Mouse (Mus musculus): ENCODE measurements at regions not wholly inside any gene's neighbourhood (a gene's known extent, or its start where the extent isn't known, plus 50 kb on each side); places are given as distances from the start of the nearest gene placed in this dataset.
"Not testable (repeated sequence)": the region's sequence is repeated elsewhere in the genome, so short reads cannot be mapped to it uniquely, and the experiment has no call there.

DNA sequence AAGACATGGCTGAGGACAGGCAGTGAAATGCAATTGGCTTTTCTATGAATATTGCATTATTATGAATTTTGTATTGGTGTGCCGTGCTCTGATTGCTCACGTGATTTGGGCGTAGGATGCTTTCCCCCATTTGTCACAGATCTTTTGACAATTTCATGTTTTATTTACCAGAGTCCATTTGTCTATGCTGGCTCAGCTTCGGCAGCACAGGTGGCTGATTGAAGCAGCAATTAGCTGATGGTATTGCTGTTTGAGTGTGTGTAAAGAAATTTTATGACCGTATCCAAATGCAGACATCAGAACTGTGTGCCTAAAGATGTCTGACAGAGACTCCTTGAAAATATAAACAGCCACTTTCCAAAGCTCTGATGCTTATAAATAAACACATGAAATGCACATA is 498.5 kb upstream of the Akr1e1 start:
- WGBS: 91% methylated on average over 5 of the region's 5 CpGs
- no peaks in the 10 kb centered on the region for H3K27me3 ChIP-seq (ENCODE audit: poor library complexity, severe bottlenecking)
- DNase-seq (ENCODE audit: extremely low spot score, low spot score): no peak
- H3K4me3 ChIP-seq: no peak overlapping the region
- no peaks in the 10 kb centered on the region for H3K4me1 ChIP-seq
- no peak overlapping the region for H3K27ac ChIP-seq
- no peaks in the 10 kb centered on the region for H3K36me3 ChIP-seq (replicated peaks)
- no peaks in the 10 kb centered on the region for H3K9me3 ChIP-seq

DNA sequence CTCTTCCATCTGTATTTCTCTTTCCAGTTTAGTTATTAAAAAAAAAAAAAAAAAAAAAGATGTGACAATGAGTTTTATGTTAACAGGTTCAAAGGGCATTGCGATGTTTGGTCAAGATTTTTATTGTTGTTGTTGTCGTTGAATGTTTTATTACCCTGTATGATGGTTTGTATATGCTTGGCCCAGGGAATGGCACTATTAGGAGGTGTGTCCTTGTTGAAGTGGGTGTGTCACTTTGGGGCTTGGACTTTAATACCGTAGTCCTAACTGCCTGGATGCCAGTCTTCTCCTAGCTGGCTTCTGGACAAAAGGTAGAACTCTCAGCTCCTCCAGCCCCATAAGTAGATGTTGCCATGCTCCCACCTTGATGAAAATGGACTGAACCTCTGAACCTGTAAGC is 545.9 kb upstream of the Akr1e1 start:
- Histone ChIP-seq H3K36me3 (replicated peaks) (no peaks in the 10 kb centered on the region), H3K27me3 (ENCODE audit: poor library complexity, severe bottlenecking) (peaks cover 7% of the 10 kb centered on the region; the same call in 1 of the 2 replicates), H3K9me3 (no peaks in the 10 kb centered on the region), H3K4me1 (peaks cover 3% of the 10 kb centered on the region), H3K27ac (no peak overlapping the region), H3K4me3 (no peak overlapping the region)
- 92% methylated on average over 3 of the region's 3 CpGs for WGBS
- DNase-seq (ENCODE audit: extremely low spot score, low spot score): no peak

DNA sequence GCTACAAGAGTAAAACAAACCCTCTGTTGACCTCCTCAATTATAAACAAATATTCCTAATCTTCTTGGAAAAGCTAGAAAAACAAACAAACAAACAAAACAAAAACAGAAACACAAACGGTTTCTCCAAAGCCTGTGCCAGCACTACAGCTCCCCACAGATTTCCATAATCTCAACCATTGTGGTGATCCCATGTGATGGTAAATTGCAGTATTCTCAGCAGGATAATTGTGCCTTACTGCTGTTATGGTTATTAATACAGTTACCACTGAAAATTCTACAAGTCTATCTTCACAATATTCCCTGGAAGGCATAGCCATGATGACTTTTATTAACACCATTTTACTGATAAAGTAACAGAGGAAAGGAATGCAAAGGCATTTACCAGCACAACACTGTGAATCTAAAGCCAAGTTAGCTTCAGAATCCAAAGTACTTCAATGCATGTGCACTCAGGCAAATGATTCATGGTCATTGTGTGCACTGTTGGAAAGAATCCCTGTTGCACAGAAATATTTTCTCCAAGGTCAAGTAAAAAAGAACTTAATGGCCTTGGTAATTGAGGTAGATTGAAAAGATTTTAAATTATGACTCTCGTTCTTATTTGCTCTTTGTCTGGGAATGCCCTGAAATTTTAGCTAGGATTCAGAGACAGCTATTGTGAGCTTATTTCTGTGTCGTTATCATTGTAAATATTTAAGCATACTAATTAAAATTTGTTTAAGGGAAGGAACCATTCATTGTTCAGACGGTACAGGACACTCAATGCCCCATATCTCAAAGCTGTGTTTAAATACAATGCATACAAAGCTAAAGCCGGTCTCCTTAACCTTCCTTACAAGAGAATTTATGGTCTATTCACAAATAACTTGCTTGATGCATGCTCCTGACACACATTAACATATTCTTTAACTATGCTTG is 551.1 kb upstream of the Akr1e1 start:
- 41% methylated on average over 5 of the region's 5 CpGs for WGBS
- no peak overlapping the region for H3K4me3 ChIP-seq
- H3K27me3 ChIP-seq (ENCODE audit: poor library complexity, severe bottlenecking): peaks cover 7% of the 10 kb centered on the region; the same call in 1 of the 2 replicates
- no peaks in the 10 kb centered on the region for H3K9me3 ChIP-seq
- H3K36me3 ChIP-seq (replicated peaks): no peaks in the 10 kb centered on the region
- H3K27ac ChIP-seq: no peak overlapping the region
- H3K4me1 ChIP-seq: peaks cover 10% of the 10 kb centered on the region
- no peak for DNase-seq (ENCODE audit: extremely low spot score, low spot score)

DNA sequence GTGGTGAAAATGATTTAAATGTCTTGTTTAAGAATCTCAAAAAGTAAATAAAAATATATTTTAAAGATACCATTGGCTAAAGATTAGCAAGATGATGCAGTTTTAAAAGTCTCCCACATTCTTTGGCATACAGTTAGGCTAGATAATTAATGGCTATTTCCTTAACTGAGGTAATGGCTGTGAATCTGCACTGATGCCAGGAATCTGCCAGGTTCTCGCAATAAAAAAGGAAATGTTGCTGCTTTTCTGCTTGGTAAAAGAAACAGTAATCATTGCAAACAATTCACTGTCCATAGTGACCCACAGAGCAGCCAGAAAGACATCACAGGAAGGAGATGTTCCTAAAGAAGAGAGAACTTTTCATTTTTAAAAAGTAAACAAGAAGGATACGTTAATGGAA is 557.7 kb upstream of the Akr1e1 start:
- Histone ChIP-seq H3K4me3 (no peak overlapping the region), H3K9me3 (no peaks in the 10 kb centered on the region)
- WGBS: 90% methylated on average over 2 of the region's 2 CpGs

DNA sequence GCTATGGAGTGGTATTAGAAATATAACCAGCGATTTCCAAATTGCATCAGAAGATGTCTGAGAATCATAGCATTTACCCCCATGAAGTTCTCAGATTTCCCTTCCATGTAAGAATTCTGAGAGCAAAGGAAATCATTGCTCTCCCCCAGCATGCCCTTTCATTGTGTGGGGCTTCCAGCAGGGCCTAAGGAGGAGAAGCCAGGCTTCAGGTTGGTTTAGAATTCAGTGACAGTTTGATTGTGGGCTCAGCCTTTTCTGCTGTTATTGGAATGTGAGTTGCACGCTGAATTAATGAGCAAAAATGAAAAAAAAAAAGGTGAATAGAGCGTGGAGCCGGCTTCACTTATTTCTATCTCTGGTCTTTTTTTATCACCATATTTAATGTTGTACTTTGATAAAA is 570.0 kb upstream of the Akr1e1 start:
- H3K4me3 ChIP-seq: no peak overlapping the region
- H3K27ac ChIP-seq: no peak overlapping the region
- WGBS: 83% methylated on average over 4 of the region's 4 CpGs
- H3K36me3 ChIP-seq (replicated peaks): no peaks in the 10 kb centered on the region
- H3K4me1 ChIP-seq: no peaks in the 10 kb centered on the region
- DNase-seq (ENCODE audit: extremely low spot score, low spot score): no peak
- no peaks in the 10 kb centered on the region for H3K27me3 ChIP-seq (ENCODE audit: poor library complexity, severe bottlenecking)
- H3K9me3 ChIP-seq: no peaks in the 10 kb centered on the region; the same call in 1 of the 2 replicates

More for the DNA sequence above, 557.7 kb upstream of the Akr1e1 start:
- H3K27ac ChIP-seq: no peak overlapping the region
- H3K27me3 ChIP-seq (ENCODE audit: poor library complexity, severe bottlenecking): no peaks in the 10 kb centered on the region
- no peaks in the 10 kb centered on the region for H3K36me3 ChIP-seq (replicated peaks)
- no peaks in the 10 kb centered on the region for H3K4me1 ChIP-seq
- no peak for DNase-seq (ENCODE audit: extremely low spot score, low spot score)

DNA sequence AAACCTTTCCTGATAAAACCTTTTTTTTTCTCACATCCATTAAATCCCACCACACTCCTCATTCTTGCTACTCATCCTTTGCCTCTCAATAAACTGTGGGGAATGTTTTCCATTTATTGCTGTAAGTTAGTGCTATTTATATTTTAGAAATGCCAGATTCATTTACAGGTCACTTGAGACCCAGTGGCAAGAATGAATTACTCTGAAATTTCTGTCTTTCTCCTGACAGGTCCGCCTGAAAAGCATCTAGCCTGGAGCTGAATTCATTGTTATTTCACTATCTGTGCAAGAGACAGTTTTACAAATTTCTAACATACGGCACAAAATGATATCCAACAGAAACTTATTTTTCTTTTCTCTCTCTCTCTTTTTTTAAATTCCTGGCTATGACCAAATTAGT is 570.6 kb upstream of the Akr1e1 start:
- Histone ChIP-seq H3K36me3 (replicated peaks) (no peaks in the 10 kb centered on the region), H3K4me1 (no peaks in the 10 kb centered on the region), H3K9me3 (no peaks in the 10 kb centered on the region; the same call in 1 of the 2 replicates), H3K27me3 (ENCODE audit: poor library complexity, severe bottlenecking) (no peaks in the 10 kb centered on the region), H3K27ac (no peak overlapping the region), H3K4me3 (no peak overlapping the region)
- DNase-seq (ENCODE audit: extremely low spot score, low spot score): no peak
- WGBS: 82% methylated on average over 2 of the region's 2 CpGs

DNA sequence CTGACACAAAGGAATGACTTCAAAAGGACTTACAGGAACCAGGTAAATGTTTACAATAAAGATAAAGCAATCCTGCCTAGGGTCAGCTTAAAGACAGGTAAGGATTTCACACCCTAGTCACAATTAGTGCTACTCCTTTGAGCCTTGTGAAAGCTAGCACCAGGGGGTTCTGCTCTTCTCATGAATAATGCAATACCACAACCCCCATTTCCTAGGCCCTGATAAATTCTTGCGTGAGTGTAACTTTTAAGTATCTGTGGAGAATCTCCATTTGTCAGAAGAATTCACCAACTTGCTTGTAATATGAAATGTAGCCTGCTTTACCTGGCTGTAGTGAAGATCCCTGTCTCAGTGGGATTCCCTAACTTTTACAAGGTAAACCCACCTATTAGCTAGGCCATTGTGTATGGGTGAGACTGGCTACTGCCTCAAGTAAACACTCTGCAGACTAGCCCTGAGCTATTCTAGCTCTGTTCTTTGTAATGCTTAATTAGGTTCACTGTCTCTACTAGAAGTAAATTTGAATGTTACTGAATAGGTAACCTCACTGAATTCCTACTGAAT is 576.3 kb upstream of the Akr1e1 start:
- H3K27me3 ChIP-seq (ENCODE audit: poor library complexity, severe bottlenecking); H3K4me3 ChIP-seq; H3K9me3 ChIP-seq; H3K4me1 ChIP-seq; H3K27ac ChIP-seq; DNase-seq (ENCODE audit: extremely low spot score, low spot score); H3K36me3 ChIP-seq (replicated peaks): not testable (repeated sequence)
- WGBS: 35% methylated on average over 1 of the region's 1 CpGs

DNA sequence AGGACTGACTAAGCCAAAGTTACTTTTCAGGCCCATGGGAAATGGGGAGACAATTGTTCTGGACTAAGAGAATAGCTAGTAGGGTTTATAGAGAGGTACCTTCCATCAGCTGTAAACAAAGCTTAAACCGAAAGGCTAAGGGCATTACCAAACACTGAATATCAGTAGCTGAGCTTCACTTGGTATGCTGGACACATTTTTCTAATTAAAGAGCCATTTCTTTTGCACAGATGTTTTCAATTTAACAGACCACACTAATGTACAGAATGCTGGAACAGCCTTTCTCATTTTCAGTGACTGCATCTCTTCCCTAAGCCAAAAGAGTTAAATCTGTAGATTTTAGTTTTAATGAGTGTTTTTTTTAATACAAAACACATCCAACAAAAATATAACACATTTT is 593.8 kb upstream of the Akr1e1 start:
- Histone ChIP-seq H3K27ac (no peak overlapping the region), H3K36me3 (replicated peaks) (no peaks in the 10 kb centered on the region), H3K9me3 (no peaks in the 10 kb centered on the region), H3K27me3 (ENCODE audit: poor library complexity, severe bottlenecking) (no peaks in the 10 kb centered on the region), H3K4me3 (no peak overlapping the region), H3K4me1 (no peaks in the 10 kb centered on the region)
- no peak for DNase-seq (ENCODE audit: extremely low spot score, low spot score)
- WGBS: 82% methylated on average over 1 of the region's 1 CpGs

DNA sequence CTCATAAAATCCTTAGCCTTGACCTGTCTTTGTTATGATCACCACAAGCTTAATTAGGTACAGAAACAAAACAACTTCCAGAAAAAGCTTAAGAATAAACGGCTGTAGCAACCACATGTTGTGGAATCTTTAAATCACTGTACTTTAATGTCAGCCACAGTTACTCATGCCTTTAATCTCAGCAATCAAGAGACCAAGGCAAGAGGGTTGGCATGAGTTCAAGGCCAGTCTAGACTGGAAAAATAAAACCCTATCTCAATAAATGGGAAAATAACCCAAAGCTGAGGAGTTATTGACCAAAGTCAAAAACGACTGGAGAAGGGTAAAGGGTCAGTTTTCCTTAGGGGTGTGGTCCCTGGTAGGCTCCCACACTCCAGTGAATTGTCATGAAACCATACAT is 595.2 kb upstream of the Akr1e1 start:
- no peaks in the 10 kb centered on the region for H3K4me1 ChIP-seq
- 76% methylated on average over 2 of the region's 2 CpGs for WGBS
- H3K36me3 ChIP-seq (replicated peaks): no peaks in the 10 kb centered on the region
- no peaks in the 10 kb centered on the region for H3K27me3 ChIP-seq (ENCODE audit: poor library complexity, severe bottlenecking)
- no peaks in the 10 kb centered on the region for H3K9me3 ChIP-seq
- no peak overlapping the region for H3K4me3 ChIP-seq
- H3K27ac ChIP-seq: no peak overlapping the region
- no peak for DNase-seq (ENCODE audit: extremely low spot score, low spot score)

DNA sequence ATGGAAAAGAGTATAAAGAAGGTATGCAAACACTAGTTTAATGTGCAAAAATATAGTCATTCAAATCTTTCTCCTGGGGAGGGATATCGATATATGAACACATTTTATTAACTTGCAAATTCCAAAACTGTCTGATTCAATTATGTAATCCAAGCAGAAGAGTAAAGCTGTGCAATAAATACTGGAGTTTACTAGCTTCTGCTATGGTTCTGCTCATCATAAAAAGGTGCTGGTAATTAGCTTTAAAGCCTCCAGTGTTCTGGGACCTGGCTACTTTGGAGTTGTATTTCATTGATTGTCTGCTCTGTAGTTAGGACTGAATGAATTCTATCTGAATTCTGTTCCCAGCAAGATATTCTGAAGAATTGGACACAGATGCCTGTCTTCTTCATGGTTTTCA is 602.7 kb upstream of the Akr1e1 start:
- Histone ChIP-seq H3K27ac (no peak overlapping the region), H3K36me3 (replicated peaks) (no peaks in the 10 kb centered on the region), H3K27me3 (ENCODE audit: poor library complexity, severe bottlenecking) (no peaks in the 10 kb centered on the region), H3K4me3 (no peak overlapping the region), H3K4me1 (no peaks in the 10 kb centered on the region), H3K9me3 (no peaks in the 10 kb centered on the region)
- no peak for DNase-seq (ENCODE audit: extremely low spot score, low spot score)
- 89% methylated on average over 1 of the region's 1 CpGs for WGBS

DNA sequence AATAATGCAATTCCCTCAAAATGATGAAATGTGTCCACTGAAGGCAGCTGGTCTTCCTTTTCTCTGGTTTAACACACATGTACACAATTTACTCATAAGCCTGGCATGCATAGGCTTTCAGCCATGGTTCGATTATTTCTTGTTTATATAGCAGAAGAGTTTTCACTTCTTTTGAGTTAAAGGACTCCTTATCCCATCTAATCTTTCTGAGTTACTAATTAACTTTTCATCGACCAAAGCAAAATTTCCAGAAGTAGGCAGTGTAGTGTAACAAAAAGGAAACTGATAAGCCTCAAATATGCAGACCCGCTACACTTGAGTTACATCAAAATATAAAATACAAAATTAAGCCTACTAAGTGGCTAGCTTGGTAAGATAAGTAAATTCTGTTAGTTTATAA is 620.5 kb upstream of the Akr1e1 start:
- WGBS: 88% methylated on average over 3 of the region's 3 CpGs
- no peak overlapping the region for H3K27ac ChIP-seq
- H3K36me3 ChIP-seq (replicated peaks): no peaks in the 10 kb centered on the region
- H3K4me1 ChIP-seq: no peaks in the 10 kb centered on the region
- no peaks in the 10 kb centered on the region for H3K9me3 ChIP-seq
- H3K4me3 ChIP-seq: no peak overlapping the region
- H3K27me3 ChIP-seq (ENCODE audit: poor library complexity, severe bottlenecking): no peaks in the 10 kb centered on the region
- no peak for DNase-seq (ENCODE audit: extremely low spot score, low spot score)

DNA sequence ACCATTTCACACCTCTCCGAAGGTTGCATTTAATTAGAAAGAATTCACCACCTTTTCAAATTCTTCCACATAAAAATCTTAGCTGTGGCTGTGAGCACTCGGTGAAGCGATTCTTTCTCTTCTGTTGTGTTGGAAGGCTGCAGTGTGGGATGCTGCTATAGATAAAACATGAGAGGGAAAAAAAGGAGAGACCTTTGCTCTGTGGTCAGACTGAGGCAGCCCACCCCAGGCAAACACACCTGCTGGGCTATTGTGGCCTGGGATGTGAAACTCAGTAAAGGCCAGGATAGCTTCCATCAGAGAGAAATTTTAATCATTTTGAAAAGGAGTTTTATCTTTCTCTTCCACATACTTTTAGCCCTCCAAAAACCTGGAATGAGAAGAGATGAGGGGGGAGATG is 625.3 kb upstream of the Akr1e1 start:
- no peak overlapping the region for H3K27ac ChIP-seq
- no peaks in the 10 kb centered on the region for H3K27me3 ChIP-seq (ENCODE audit: poor library complexity, severe bottlenecking)
- no peaks in the 10 kb centered on the region for H3K9me3 ChIP-seq
- H3K4me1 ChIP-seq: no peaks in the 10 kb centered on the region
- no peak for DNase-seq (ENCODE audit: extremely low spot score, low spot score)
- no peaks in the 10 kb centered on the region for H3K36me3 ChIP-seq (replicated peaks)
- no peak overlapping the region for H3K4me3 ChIP-seq
- WGBS: 76% methylated on average over 3 of the region's 3 CpGs

DNA sequence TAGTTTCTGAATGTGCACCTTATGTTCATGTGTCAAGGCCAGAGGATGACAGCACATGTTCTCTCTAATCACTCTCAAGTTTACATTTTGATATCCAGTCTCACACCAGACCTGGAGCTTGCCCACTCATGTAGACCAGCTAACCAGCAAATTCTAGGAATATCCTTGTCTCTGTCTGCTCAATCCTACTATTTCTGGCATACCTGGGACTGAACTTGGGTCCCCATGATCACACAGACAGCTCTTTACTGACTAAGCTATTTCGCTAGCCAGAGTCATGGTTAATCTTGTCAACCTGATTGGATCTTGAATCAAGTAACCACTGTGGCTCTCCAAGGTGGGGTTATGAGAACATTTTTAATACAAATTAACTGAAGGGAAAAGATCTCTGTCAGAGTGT is 625.9 kb upstream of the Klf6 start:
- Histone ChIP-seq H3K27me3 (ENCODE audit: poor library complexity, severe bottlenecking) (no peaks in the 10 kb centered on the region), H3K4me1 (no peaks in the 10 kb centered on the region), H3K9me3 (no peaks in the 10 kb centered on the region), H3K36me3 (replicated peaks) (no peaks in the 10 kb centered on the region), H3K27ac (no peak overlapping the region), H3K4me3 (no peak overlapping the region)
- WGBS: 98% methylated on average over 1 of the region's 1 CpGs
- DNase-seq (ENCODE audit: extremely low spot score, low spot score): no peak
